Mouse (Mus musculus) R1 (cell line): ENCODE measurements around the gene Gmds.
A peak's percentile ranks its signal among the peaks of the same experiment; 100 is the strongest.

Experiments
- DNase-seq: peaks from one replicate; pipeline ENCODE4 v3.0.0-alpha.2; 2018; ENCODE audit warnings: low read depth, low spot score

Gmds gene

GRCm38 (mm10) chr13:32161567-32161966 is 177.0 kb downstream of the Gmds start:
- no peak for DNase-seq

GRCm38 (mm10) chr13:32158240-32158639 is 180.3 kb downstream of the Gmds start:
- DNase-seq: no peak

GRCm38 (mm10) chr13:32145916-32146315 is 192.6 kb downstream of the Gmds start:
- DNase-seq: no peak

GRCm38 (mm10) chr13:32145179-32145578 is 193.4 kb downstream of the Gmds start:
- no peak for DNase-seq

GRCm38 (mm10) chr13:32143651-32144050 is 194.9 kb downstream of the Gmds start:
- no peak for DNase-seq

- DNase-seq: no peak
Measured at GRCm38 (mm10) chr13:32134663-32135273, 203.8 kb downstream of the Gmds start.

- no peak for DNase-seq
Measured at GRCm38 (mm10) chr13:32129970-32130369, 208.6 kb downstream of the Gmds start.

GRCm38 (mm10) chr13:32118386-32118785 is 220.2 kb downstream of the Gmds start:
- DNase-seq: no peak

- no peak for DNase-seq
Measured at GRCm38 (mm10) chr13:32115468-32115867, 223.1 kb downstream of the Gmds start.

- DNase-seq: no peak
Measured at GRCm38 (mm10) chr13:32113875-32114274, 224.7 kb downstream of the Gmds start.

GRCm38 (mm10) chr13:32088303-32088977 is 250.1 kb downstream of the Gmds start:
- DNase-seq: no peak

GRCm38 (mm10) chr13:32080520-32081249 is 257.9 kb downstream of the Gmds start:
- no peak for DNase-seq

- DNase-seq: no peak
Measured at GRCm38 (mm10) chr13:32073630-32074029, 264.9 kb downstream of the Gmds start.

GRCm38 (mm10) chr13:32055321-32055720 is 283.2 kb downstream of the Gmds start:
- no peak for DNase-seq

- DNase-seq: peak; percentile 31
Measured at GRCm38 (mm10) chr13:32053587-32053986, 285.0 kb downstream of the Gmds start.

- DNase-seq: no peak
Measured at GRCm38 (mm10) chr13:32047980-32048959, 290.3 kb downstream of the Gmds start.

- no peak for DNase-seq
Measured at GRCm38 (mm10) chr13:32046961-32047360, 291.6 kb downstream of the Gmds start.

GRCm38 (mm10) chr13:32042748-32043147 is 295.8 kb downstream of the Gmds start:
- no peak for DNase-seq

- no peak for DNase-seq
Measured at GRCm38 (mm10) chr13:32040822-32041221, 297.7 kb downstream of the Gmds start.

GRCm38 (mm10) chr13:32036902-32037301 is 301.6 kb downstream of the Gmds start:
- no peak for DNase-seq

- DNase-seq: no peak
Measured at GRCm38 (mm10) chr13:32034799-32035448, 303.6 kb downstream of the Gmds start.
